Mouse (Mus musculus) heart, embryonic 13.5 days (tissue): ENCODE data around the gene Abcb8. TPM values are rescaled to one million over a fixed set of nuclear protein-coding genes. Genes with fewer than 3 reads are reported as not detected.

Experiments used
- ATAC-seq: fragments of 200-750 bp; cut with Nextera tagmentation; 2 replicates; pipeline ENCODE4 v1.8.0; 2017; ENCODE audit warnings: moderate TSS enrichment; ENCODE audit not compliant: insufficient number of reproducible peaks, low FRiP score, low TSS enrichment; ENCODE audit errors: extremely low read depth
- H3K27ac ChIP-seq: fragments of 300-500 bp; sonication (generic); replicated peaks from 2 replicates; pipeline ENCODE4 v1.5.1; 2015; ENCODE audit warnings: moderate library complexity, mild to moderate bottlenecking, inconsistent platforms
- H3K27me3 ChIP-seq: fragments of 300-500 bp; sonication (generic); replicated peaks from 2 replicates; pipeline ENCODE4 v1.6.1; 2015; ENCODE audit warnings: mild to moderate bottlenecking, inconsistent platforms
- H3K36me3 ChIP-seq: fragments of 300-500 bp; sonication (generic); 2 replicates; pipeline ENCODE4 v1.6.1; 2015; ENCODE audit warnings: mild to moderate bottlenecking, inconsistent platforms
- H3K4me1 ChIP-seq: fragments of 300-500 bp; sonication (generic); 2 replicates; pipeline ENCODE4 v1.6.1; 2015; ENCODE audit warnings: inconsistent platforms
- H3K4me2 ChIP-seq: fragments of 300-500 bp; sonication (generic); 2 replicates; pipeline ENCODE4 v1.6.1; 2015; ENCODE audit warnings: inconsistent platforms, mild to moderate bottlenecking, moderate library complexity
- H3K4me3 ChIP-seq: fragments of 300-500 bp; sonication (generic); 2 replicates; pipeline ENCODE4 v1.5.1; 2015; ENCODE audit warnings: moderate library complexity, mild to moderate bottlenecking, inconsistent platforms
- H3K9ac ChIP-seq: fragments of 300-500 bp; sonication (generic); 2 replicates; pipeline ENCODE4 v1.6.1; 2015; ENCODE audit warnings: inconsistent platforms, mild to moderate bottlenecking, moderate library complexity
- H3K9me3 ChIP-seq: fragments of 300-500 bp; sonication (generic); 2 replicates; pipeline ENCODE4 v1.6.1; 2016; ENCODE audit warnings: inconsistent platforms
- WGBS: fragments of 180-500 bp; shearing (Covaris S2); methylation state at CpG from one replicate; pipeline ENCODE4 v1.1.7; 2015; ENCODE audit warnings: mixed read lengths; 5-methylcytosine and 5-hydroxymethylcytosine counted together
- polyA plus RNA-seq: library from polyadenylated mRNA; unstranded; fragments of >200 nt; fragmentation: Nextera tagmentation; extraction: Ambion mirVana; gene quantifications from 2 replicates; pipeline ENCODE4 v1.2.1, GENCODE M21; 2015

Gene Abcb8
- polyA plus RNA-seq, 1 experiment from 2014 or later, result 62.0 TPM

DNA sequence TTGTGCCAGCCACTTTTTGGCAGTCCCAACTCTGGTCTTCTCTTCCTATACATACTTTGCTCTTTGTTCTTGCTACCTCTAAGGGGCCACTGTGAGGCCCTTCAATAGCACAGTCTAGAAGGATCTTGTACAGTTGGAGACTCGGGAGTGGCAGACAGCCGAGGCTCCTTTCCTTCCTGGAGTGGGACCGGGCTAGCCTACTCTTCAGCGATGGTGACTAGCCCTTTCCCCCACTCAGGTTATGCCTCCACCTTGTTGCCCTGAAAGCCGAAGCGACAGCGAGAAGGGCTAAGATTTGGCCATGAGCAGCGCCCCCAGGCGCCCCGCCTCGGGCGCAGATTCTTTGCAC is 33.8 kb downstream of the Abcb8 start:
- H3K4me2 ChIP-seq, result peak overlapping the region; percentile 96
- 27% methylated on average over 12 of the region's 12 CpGs for WGBS
- H3K27ac ChIP-seq, result no peak overlapping the region
- H3K9me3 ChIP-seq, result no peaks in the 10 kb centered on the region
- peaks cover 51% of the 10 kb centered on the region for H3K4me1 ChIP-seq
- ATAC-seq, result no peak
- peaks cover 31% of the 10 kb centered on the region for H3K36me3 ChIP-seq
- peak overlapping the region; percentile 91; the same call in 1 of the 2 replicates for H3K9ac ChIP-seq
- H3K27me3 ChIP-seq, result no peaks in the 10 kb centered on the region
- H3K4me3 ChIP-seq, result peak overlapping the region; percentile 81

DNA sequence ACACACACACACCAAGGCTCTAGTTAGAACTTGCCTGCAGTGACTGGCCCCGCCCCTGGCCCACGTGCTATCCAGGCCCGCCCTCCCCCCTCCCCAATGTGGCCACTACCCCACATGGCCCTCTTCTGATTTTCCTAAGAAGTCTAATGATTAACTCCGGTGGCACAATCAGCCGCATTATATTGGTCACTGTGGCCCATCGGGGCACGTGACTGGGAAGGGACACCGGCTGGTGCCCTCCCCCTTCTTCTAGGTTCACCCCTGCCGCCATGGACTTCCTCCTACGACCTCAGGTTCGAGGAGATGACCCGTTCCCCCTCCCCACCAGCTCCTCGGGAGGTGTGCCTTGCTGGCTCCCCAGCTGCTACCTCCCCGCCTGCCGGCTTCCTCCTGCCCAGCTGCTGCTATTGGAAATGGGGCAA is 34.5 kb downstream of the Abcb8 start:
- 14% methylated on average over 15 of the region's 15 CpGs for WGBS
- Histone ChIP-seq H3K27me3 (no peaks in the 10 kb centered on the region), H3K9ac (peak overlapping the region; percentile 91), H3K36me3 (peaks cover 39% of the 10 kb centered on the region), H3K27ac (0 out of 2 replicates have a peak overlapping the region, but pooled peaks have one; percentile 5), H3K9me3 (no peaks in the 10 kb centered on the region), H3K4me1 (peaks cover 49% of the 10 kb centered on the region), H3K4me3 (0 out of 2 replicates have a peak overlapping the region, but pooled peaks have one; percentile 3), H3K4me2 (peak overlapping the region; percentile 96)
- ATAC-seq, result no peak

DNA sequence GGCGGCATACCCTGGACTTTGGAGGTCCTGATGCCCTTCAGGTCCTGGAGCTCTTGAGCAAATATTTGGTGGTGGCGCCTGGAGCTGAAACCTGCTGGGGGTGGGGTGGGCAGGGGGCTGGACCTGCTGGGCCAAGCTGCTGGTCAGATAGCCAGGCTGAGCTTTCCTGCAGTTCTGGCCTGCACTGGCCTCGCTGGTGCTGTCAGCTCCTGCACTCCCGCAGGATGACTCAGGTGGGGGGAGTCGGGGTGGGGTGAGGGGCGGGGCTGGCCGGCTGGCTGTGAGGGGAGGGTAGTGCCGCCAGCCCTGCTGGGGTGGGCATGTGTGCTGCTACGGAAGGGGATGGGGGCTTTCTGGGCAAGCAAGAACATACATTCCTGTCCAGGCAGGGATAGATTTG is 35.1 kb downstream of the Abcb8 start:
- peaks cover 54% of the 10 kb centered on the region for H3K4me1 ChIP-seq
- peak overlapping the region; percentile 91 for H3K9ac ChIP-seq
- peak overlapping the region; percentile 96 for H3K4me2 ChIP-seq
- H3K36me3 ChIP-seq, result peaks cover 45% of the 10 kb centered on the region
- H3K27me3 ChIP-seq, result no peaks in the 10 kb centered on the region
- 0 out of 2 replicates have a peak overlapping the region, but pooled peaks have one; percentile 5 for H3K27ac ChIP-seq
- no peaks in the 10 kb centered on the region for H3K9me3 ChIP-seq
- ATAC-seq, result no peak
- WGBS, result 21% methylated on average over 9 of the region's 9 CpGs
- 0 out of 2 replicates have a peak overlapping the region, but pooled peaks have one; percentile 3 for H3K4me3 ChIP-seq

DNA sequence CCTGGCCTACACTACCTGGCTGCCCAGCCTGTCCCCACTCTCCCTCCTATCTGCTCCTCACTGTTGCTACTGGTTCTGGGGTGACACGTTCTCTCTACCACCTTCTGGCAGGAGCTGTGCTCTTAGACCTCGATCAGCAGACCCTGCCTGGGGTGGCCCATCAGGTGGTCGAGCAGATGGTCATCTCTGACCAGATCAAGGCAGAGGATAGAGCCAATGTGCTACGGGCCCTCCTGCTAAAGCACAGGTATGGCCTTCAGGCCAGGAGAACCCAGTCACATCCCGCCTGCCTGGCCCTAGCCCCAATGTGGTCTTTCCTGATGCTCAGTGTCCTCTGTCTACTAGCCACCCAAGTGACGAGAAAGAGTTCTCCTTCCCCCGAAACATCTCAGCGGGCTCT is 40.5 kb downstream of the Abcb8 start:
- Histone ChIP-seq H3K27me3 (no peaks in the 10 kb centered on the region), H3K9ac (peak overlapping the region; percentile 19; the same call in 1 of the 2 replicates), H3K36me3 (peaks cover 96% of the 10 kb centered on the region), H3K9me3 (no peaks in the 10 kb centered on the region), H3K4me1 (peaks cover 16% of the 10 kb centered on the region), H3K4me2 (no peak overlapping the region), H3K4me3 (no peak overlapping the region), H3K27ac (peak overlapping the region; percentile 53; the same call in 1 of the 2 replicates)
- 84% methylated on average over 8 of the region's 8 CpGs for WGBS
- no peak for ATAC-seq

DNA sequence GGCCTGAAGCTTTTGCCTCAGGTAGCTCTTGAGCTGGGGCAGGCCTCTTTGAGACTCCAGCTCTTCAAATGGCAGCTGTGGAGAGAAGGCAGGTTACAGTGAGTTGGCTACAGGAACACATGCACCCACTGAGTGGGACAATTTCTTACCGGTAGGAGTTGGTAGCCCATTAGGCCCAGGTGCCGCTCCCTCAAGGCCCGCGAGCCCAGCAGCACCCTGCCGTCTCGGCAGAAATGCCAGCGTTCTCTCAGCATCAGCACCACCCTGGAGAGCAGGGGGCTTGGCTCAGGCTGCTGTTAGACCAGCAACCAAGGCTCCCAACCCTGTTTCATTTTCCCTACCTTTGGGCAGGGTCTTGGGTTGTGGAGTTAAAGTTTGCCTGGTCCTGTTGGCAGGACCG is 47.7 kb downstream of the Abcb8 start:
- Histone ChIP-seq H3K36me3 (peaks cover 74% of the 10 kb centered on the region), H3K9ac (no peak overlapping the region), H3K27me3 (no peaks in the 10 kb centered on the region), H3K4me3 (no peak overlapping the region), H3K27ac (no peak overlapping the region), H3K4me1 (peaks cover 20% of the 10 kb centered on the region), H3K9me3 (no peaks in the 10 kb centered on the region), H3K4me2 (no peak overlapping the region)
- ATAC-seq, result no peak
- 91% methylated on average over 8 of the region's 8 CpGs for WGBS

DNA sequence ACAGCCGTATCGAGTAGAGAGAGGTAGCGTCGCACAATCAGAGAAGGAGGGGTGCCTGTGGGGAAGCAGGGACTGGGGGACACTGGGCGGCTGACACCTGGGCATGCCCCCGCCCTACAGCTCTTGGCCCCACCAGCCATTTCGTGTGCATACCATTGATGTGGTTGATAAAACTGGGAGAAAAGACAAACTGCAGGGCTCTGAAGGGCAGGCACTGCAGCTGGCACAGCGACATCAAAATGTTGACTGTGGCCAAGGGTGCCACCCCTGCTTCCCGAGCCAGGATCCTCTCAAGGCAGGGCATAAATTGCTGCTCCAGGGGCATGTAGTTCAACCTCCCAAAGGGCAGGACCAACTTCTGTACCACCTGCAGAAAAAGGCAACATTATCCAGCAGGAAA is 48.6 kb downstream of the Abcb8 start:
- no peak overlapping the region for H3K27ac ChIP-seq

DNA sequence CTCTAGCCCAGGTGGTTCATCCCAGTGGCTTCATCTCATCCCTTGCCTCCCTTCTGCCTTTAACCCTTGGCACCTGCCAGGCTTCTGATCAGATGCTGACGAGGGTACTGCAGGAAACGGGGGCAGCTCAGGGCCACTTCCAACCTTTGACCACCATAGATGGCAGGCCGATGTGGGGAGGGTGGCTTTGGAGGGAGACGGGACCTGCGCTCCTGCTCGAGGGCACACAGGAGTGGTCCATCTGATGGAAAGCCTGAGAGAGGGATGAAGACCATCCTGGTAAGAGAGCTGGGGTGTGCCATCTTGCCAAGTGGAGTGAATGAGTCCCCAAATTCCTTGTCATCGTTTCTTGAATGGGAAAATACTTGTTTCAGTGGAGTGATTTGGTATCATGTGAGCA is 49.7 kb downstream of the Abcb8 start:
- H3K4me1 ChIP-seq, result peaks cover 33% of the 10 kb centered on the region
- H3K27me3 ChIP-seq, result no peaks in the 10 kb centered on the region
- H3K27ac ChIP-seq, result no peak overlapping the region
- WGBS, result 86% methylated on average over 7 of the region's 7 CpGs
- H3K4me3 ChIP-seq, result 0 out of 2 replicates have a peak overlapping the region, but pooled peaks have one; percentile 93
- peak overlapping the region; percentile 89; the same call in 1 of the 2 replicates for H3K4me2 ChIP-seq
- H3K9me3 ChIP-seq, result no peaks in the 10 kb centered on the region
- H3K36me3 ChIP-seq, result peaks cover 56% of the 10 kb centered on the region
- no peak overlapping the region for H3K9ac ChIP-seq
- ATAC-seq, result no peak

More for the DNA sequence above, 48.6 kb downstream of the Abcb8 start:
- ATAC-seq, result no peak
- Histone ChIP-seq H3K4me1 (peaks cover 24% of the 10 kb centered on the region), H3K36me3 (peaks cover 66% of the 10 kb centered on the region), H3K4me2 (no peak overlapping the region), H3K27me3 (no peaks in the 10 kb centered on the region), H3K4me3 (no peak overlapping the region), H3K9ac (no peak overlapping the region), H3K9me3 (no peaks in the 10 kb centered on the region)
- WGBS, result 78% methylated on average over 9 of the region's 9 CpGs

DNA sequence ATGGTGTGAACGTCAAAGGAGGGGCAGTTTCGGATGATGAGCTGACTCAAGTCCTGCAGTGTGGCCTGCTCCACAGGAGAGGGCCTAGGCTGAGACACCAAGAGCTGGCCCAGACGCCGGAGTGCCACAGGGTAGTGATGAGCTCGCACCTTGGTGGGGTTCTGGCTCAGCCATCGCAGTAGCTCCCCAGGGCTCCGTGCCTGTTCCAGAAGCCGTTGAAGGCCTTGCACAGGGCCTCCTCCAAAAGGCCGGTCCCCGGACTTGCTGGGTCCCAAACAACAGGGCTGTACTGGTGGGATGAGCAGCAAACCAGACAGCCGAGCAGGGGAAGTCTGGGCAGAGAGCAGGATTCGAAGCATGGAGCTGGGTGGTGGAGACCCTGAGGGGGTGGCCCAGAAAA is 50.5 kb downstream of the Abcb8 start:
- Histone ChIP-seq H3K9ac (peak overlapping the region; percentile 99), H3K36me3 (peaks cover 50% of the 10 kb centered on the region), H3K27me3 (0 out of 2 replicates have a peak, but pooled peaks cover 5% of the 10 kb centered on the region), H3K4me1 (peaks cover 34% of the 10 kb centered on the region), H3K4me3 (peak overlapping the region; percentile 93), H3K4me2 (peak overlapping the region; percentile 89), H3K9me3 (no peaks in the 10 kb centered on the region), H3K27ac (peak overlapping the region; percentile 96; the same call in 1 of the 2 replicates)
- 77% methylated on average over 12 of the region's 12 CpGs for WGBS
- ATAC-seq, result no peak

DNA sequence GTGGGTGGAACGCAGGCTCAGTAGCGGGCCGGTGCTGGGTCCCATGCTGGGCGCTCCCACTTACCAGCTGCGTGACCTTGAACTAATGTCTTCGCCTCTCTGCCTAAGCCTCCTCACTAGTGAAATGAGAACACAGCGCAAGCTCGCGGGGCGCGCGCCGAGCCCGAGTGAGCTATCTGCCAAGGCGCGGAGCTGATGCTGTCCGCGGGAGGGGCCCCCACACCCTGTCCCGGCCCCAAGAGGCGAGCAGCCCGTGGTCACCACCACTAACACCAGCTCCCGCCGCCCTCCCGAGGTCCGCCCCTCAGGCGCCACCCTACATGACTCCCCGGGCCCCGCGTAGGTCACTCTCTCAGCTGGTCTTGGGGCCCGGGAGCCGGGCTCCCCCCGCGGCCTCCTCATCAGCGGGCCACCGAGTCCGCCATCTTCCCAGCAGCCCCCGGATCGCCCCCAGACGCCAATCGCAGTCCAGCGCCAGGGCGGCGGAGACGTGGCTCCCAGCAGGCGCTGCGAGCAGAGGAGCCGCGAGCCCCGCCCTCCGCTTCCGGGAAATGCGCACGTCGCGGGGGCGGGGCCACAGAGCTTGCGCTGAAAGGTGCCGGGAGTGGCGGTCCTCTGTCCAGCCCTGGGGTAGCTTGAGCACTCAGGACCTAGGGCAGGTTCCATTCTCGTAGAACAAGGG is 51.4 kb downstream of the Abcb8 start, which contains the start of gene Fastk:
Gene Fastk (minus strand): TSS at position 542 of the 682 bp plus-strand sequence.
- Histone ChIP-seq H3K27ac (peak within 1 kb of the TSS; percentile 96), H3K36me3 (peaks cover 40% of the 10 kb centered on the region), H3K4me1 (peaks cover 34% of the 10 kb centered on the region), H3K9ac (peak within 1 kb of the TSS; percentile 99), H3K9me3 (no peaks in the 10 kb centered on the region), H3K27me3 (peaks cover 5% of the 10 kb centered on the region; the same call in 1 of the 2 replicates), H3K4me2 (peak within 1 kb of the TSS; percentile 89), H3K4me3 (peak within 1 kb of the TSS; percentile 93)
- under 1% methylated on average over 59 of the region's 60 CpGs for WGBS
- ATAC-seq, result peak; percentile 73

DNA sequence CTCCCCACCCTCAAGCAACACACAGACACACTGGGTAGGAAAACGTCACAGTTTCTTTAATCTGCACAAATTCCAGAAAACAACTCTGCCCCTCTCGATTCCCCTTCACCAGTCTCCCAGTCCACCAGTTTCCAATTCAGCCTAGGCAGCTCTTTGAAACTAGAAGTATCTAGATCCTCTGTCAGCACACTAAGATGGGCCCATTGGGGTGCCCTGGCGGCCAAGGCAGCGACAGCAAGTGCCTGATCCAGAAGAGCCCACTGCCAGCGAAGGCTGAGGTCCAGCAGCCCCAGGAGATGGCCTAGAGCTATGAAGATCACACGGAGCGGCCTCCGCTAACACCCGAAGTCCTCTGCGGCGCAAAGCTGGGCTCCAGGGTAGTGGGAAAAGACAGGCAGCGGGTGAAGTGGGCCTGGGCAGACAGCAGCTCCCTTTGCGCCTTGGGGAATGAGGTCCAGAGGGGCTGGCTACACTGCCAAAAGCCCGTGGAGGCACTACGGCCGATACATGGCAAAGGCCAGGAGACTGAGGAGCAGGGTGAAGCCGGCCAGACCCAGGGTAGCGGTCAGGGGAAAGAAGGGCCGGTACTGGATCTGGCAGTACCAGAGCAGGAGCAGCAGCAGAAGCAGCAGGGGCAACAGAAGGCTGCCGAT is 52.1 kb downstream of the Abcb8 start:
- peak overlapping the region; percentile 89 for H3K4me2 ChIP-seq
- peaks cover 5% of the 10 kb centered on the region; the same call in 1 of the 2 replicates for H3K27me3 ChIP-seq
- H3K27ac ChIP-seq, result peak overlapping the region; percentile 96
- peaks cover 34% of the 10 kb centered on the region for H3K4me1 ChIP-seq
- peak overlapping the region; percentile 99 for H3K9ac ChIP-seq
- ATAC-seq, result no peak
- H3K36me3 ChIP-seq, result peaks cover 33% of the 10 kb centered on the region
- H3K4me3 ChIP-seq, result peak overlapping the region; percentile 93
- WGBS, result 49% methylated on average over 20 of the region's 20 CpGs
- H3K9me3 ChIP-seq, result no peaks in the 10 kb centered on the region

DNA sequence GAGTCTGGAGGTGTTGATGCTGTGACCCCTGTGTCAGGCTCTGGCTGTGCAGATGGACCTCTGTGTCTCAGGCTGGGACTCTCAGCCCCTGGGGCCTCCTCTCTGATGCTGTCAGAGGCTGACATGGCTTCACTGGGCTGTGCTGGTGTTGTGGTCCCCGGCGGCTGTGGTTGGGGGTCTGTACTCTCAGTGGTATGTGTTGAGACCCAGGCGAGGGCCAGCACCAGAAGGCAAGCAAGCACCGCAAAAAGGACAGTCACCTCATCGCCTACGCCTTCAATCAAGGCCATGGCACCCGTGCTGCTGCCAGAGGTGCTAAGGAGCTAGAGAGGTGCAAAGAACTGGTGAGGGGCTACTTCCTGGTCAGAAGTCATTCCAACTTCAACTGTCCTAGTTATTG is 53.2 kb downstream of the Abcb8 start:
- Histone ChIP-seq H3K27ac (no peak overlapping the region), H3K9ac (no peak overlapping the region), H3K9me3 (no peaks in the 10 kb centered on the region), H3K4me1 (peaks cover 41% of the 10 kb centered on the region), H3K27me3 (peaks cover 5% of the 10 kb centered on the region; the same call in 1 of the 2 replicates), H3K36me3 (peaks cover 23% of the 10 kb centered on the region), H3K4me2 (peak overlapping the region; percentile 82), H3K4me3 (peak overlapping the region; percentile 74)
- WGBS, result 80% methylated on average over 7 of the region's 7 CpGs
- no peak for ATAC-seq
